Mouse (Mus musculus) thymus, adult 2 months (tissue): Measurements from ENCODE around the gene Clp1.

Experiments
- CTCF ChIP-seq: fragments of 200-500 bp; IDR thresholded peaks from 2 replicates; pipeline ENCODE4 v1.5.1; 2012; ENCODE audit warnings: mild to moderate bottlenecking, control low read depth, low read length, moderate library complexity, borderline replicate concordance; ENCODE audit not compliant: control insufficient read depth, poor library complexity, insufficient read depth; ENCODE audit errors: extremely low read depth
- POLR2A ChIP-seq: fragments of 200-500 bp; IDR thresholded peaks from 2 replicates; pipeline ENCODE4 v1.6.1; 2012; ENCODE audit warnings: mild to moderate bottlenecking, low read length, control low read depth, moderate library complexity; ENCODE audit not compliant: control insufficient read depth, poor library complexity, insufficient read depth; ENCODE audit errors: extremely low read depth

DNA sequence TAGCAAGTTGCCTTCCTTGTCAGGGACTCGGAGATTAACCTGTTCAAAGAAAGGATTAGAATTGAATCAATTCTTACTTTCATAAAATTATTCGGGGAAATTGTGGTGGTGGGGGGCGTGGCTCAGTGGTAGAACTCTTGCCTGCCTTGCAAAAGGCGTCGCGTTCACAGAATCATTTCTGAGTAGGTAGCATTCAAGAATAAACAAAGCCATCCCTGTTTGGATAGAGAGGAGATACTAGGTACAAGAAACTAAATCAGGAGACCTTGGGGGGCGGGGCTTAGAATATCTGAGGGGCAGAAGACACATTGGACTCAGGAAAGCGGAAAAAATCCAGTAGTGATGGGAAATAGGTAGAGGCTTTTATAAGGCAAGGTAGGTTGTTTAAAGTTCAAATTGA, 48.1 kb downstream of the Clp1 start, which contains the start of gene Tmx2:
- no peak for TF ChIP-seq CTCF
- no peak for TF ChIP-seq POLR2A
